Mouse (Mus musculus) liver, postnatal 0 days (tissue): ENCODE measurements around the gene Il34.

Experiments used
- CTCF ChIP-seq: sonication (generic); IDR thresholded peaks from 2 replicates; pipeline ENCODE4 v1.5.1; 2016; ENCODE audit warnings: antibody characterized with exemption, low read depth
- EP300 ChIP-seq: IDR thresholded peaks from 2 replicates; pipeline ENCODE4 v1.6.1; 2016; ENCODE audit warnings: antibody characterized with exemption, low read depth, mild to moderate bottlenecking

- TF ChIP-seq CTCF (no peak), EP300 (no peak)
Observed at GRCm38 (mm10) chr8:110714827-110715519, 90.8 kb downstream of the Il34 start.
